Mouse (Mus musculus): ENCODE data around the gene Lrrc31.

Gene Lrrc31

DNA sequence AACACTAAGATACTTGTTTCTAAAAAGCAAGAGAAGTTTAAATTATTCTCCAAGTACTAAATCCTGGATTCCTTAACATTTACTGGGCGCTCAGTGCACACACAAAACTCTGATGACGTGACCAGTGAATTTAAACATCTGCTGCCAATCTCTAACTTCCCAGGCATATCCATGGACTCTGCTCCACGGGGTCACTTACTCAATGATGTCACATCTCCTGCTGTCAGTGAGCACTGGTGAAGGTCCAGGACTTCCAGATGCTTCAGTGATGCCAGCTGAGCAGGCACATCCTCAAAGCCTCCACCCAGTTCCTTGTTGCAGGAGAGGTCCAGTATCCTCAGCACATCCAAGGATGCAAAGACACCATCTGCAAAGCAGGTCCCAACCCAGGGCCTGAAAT, 12.4 kb downstream of the Lrrc31 start:
- no peak for DNase-seq (ENCODE audit: low read depth)

DNA sequence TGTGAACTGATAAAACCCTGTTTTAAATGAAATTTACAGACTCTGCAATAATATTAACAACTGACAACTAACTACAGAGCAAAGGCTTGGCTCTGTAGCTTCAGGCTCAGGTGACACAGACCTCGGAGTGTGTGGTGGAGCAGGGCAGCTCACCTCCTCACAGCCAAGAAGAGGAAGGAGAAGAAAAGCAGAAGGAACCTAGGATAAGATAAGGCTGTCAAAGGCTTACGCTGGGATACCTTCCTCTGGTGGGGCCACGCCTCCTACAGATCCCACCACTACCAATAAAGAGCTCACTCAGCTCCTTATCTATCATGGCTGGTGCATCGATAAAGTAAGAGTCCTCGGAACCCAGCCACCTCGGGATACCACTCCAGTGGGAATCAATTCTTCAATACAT, 16.5 kb downstream of the Lrrc31 start:
- no peak for DNase-seq (ENCODE audit: low read depth)

DNA sequence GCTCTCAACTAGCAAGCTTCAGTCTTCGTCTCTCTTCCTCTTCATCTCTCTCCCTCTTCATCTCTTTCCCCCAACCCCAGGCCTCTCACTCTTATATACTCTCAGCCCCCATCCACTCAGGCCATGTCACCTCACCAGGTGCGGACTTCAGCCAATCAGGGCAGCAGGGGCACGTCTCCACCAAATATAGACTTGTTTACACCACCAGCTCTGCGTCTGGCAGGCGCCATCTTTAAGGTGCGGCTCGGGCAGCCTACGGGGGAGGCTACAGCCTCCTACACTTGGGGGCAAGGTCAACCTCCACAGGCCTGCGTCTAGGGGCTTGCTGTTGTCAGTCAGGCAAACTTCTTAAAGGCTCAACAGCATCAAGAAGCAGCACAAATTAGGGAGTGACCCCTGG, 41.2 kb downstream of the Lrrc31 start:
- DNase-seq (ENCODE audit: low read depth): no peak

DNA sequence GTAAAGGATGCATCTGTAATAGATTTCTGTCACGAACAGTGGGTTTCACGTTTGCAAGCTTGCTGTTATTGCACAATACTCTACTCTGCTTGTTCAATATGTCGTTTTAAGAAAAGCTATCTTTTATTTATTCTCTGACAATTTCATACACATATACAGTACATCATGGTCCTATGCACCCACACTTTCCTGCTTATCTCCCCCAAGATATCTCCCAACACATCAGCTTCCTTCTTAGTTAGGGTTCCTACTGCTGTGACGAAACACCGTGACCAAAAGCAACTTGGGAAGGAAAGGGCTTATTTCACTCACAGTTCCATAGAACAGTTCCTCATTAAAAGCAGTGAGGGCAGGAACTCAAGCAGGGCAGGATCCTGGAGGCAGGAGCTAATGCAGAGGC, 43.7 kb downstream of the Lrrc31 start:
- DNase-seq (ENCODE audit: low read depth): no peak

DNA sequence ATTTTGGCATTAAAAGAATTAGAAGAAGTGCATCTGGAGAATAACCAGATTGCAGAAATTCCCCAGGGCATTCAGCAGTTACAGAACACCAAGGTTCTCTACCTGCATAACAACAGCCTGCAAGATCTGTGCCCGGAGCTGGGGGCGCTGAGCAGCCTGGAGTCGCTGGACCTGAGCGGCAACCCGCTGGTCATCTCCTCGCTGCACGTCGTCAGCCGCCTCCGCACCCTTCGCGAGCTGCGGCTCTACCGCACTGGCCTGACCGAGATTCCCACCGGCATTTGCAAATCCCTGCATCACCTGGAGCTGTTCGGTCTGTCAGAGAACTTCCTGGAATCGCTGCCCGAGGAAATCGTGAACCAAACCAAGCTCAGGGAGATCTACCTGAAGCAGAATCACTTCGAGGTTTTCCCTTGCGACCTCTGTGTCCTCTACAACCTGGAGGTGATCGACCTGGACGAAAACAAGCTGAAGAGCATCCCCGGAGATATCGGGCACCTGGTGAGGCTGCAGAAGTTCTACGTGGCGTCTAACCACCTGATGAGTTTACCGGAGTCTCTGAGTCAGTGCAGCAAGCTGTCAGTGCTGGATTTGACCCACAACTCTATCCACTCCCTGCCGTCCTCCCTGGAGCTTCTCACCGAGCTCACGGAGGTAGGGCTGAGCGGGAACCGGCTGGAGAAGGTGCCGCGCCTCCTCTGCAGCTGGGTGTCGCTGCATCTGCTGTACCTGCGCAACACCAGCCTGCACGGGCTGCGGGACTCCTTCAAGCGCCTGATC, 49.4 kb downstream of the Lrrc31 start:
- no peak for DNase-seq (ENCODE audit: low read depth)

DNA sequence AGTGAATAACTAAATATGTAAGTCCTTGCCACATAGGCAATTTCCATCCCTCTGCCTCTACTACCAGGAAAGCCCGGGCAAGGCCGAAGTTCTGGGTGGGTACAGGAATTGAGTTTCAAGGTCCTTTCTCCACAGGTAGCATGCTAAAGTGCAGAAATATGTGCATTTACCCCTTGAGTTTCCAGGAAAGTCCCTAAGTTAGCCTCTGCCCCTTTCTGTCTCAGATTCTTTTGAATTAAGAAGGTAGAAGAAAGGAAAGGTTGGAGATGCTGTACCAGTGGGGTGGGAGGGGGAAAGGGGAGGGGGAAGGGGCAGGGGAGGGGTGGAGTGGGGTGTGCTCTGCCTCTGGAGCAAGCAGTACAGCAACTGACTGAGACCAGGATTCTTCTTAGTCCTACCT, 51.2 kb downstream of the Lrrc31 start:
- no peak for DNase-seq (ENCODE audit: low read depth)

DNA sequence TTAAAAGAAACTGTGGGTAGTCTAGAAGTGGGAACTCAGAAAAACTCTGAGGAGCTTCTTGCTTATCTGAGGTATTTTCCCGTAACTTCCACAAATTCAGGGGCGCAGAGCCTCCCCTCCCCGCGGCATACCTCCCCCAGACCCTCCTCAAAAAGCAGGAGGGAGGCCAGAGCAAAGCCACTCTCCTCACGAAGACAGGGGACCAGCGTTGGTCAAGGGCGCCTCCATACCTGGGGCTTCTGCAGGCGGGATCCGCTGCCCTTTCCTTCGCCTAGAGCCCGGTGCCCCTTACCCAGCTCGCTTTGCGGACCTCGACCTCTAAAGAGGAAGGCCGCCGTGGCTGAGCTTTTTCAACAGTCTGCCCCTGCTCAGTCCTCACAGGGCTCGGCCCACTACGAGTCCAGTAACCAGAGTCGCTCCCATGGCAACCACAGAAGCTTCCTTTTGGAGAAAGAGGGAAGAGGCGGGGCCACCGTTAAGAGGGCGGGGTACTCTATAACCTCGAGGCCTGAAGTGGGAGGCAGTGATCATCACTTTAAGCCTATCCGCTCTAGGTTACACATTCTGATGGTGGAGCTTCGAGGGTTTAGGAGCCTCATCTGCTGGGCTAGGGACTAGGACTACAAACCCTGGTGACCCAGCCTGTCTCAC, 52.1 kb downstream of the Lrrc31 start, which contains the start of gene Lrrc34:
Lrrc34 (minus strand) TSS at position 430 of the 651 bp plus-strand sequence.
- peak; percentile 48 for DNase-seq (ENCODE audit: low read depth)

DNA sequence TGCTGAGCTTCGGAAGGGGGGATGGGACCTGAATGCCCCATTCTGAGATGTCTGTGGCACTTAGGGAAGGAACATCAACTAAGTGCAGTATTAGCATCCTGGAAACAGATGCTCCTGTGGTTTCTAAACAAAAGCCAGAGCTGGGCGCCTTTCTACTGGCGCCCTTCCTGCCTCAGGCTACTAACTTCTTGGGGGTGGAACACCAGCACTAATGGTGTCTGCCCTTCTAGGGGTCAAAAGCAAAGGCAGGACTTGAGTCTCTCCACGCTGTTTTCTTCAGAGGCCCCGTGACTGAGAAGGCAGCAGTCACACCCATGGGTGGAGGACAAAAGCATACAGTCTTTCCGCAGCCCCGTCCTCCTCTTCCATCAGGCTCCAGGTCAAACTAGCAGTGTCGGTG, 52.9 kb downstream of the Lrrc31 start:
- no peak for DNase-seq (ENCODE audit: low read depth)

DNA sequence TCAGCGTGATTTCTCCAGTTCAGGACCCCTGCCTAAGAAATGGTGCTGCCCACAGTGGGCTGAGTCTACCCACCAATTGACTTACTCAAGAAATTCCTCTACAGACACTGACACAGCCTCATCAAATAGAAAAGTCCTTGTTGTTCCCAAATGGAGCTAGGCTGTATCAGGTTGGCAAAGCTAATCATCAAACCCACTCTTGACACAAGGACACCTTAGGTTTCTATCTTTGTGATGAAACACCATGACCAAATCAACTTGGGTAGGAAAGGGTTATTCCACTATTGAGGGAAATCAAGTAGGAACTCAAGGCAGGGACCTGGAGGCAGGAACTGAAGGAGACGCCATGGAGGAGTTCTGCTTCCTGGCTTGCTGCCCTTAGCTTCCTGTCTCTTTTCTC, 55.4 kb downstream of the Lrrc31 start, which contains the start of gene Lrriq4:
Lrriq4 (plus strand) TSS at position 301 of the 400 bp plus-strand sequence.
- DNase-seq (ENCODE audit: low read depth): no peak

DNA sequence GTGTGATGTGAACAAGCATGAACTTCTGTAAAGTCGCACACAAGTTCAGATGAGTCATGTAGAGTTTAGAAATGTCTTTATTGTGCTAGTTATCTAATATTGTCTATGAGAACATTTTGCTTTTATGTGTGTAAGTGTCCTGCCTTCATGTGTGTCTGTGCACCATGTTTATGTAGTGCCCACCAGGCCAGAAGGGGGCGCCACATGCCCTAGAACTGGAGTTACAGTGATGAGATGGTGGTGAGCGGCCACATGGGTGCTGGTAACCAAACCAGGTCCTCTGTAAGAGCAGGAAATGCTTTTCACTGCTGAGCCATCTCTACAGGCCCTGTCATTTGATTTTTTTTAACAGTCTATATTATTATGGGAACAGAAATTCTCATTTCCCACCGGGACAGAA, 64.0 kb downstream of the Lrrc31 start:
- DNase-seq (ENCODE audit: low read depth): no peak

DNA sequence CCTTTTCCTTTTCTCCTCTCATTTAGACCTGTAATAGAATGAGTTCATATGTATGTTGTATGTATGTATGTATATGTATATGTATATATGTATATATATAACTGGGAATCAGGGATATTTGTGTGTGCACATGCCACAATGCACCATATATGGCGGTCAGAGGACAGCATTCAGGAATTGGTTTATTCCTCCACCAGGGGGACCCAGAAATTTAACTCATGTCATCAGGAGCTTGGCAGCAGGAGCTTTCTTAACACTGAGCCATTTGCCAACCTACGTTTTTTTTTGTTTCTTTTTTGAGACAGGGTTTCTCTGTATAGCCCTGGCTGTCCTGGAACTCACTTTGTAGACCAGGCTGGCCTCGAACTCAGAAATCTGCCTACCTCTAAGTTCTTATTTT, 66.0 kb downstream of the Lrrc31 start:
- DNase-seq (ENCODE audit: low read depth): peak; percentile 42

Measured in NIH3T3 (cell line).